Mouse (Mus musculus) G1E (cell line): ENCODE measurements around the gene 6030468B19Rik. TPM values are rescaled to one million over a fixed set of nuclear protein-coding genes. Genes with fewer than 3 reads are reported as not detected.

Experiments used
- ATAC-seq: 2 replicates; pipeline ENCODE4 v1.8.0; 2016; ENCODE audit warnings: mild to moderate bottlenecking; ENCODE audit not compliant: insufficient number of reproducible peaks, poor library complexity, low FRiP score, severe bottlenecking; ENCODE audit errors: extremely low read depth
- DNase-seq: peaks from one replicate; pipeline ENCODE4 v3.0.0; 2012; ENCODE audit warnings: low spot score
- H3K27me3 ChIP-seq: 2 replicates; pipeline ENCODE4 v1.6.1; 2012; ENCODE audit warnings: mild to moderate bottlenecking, low read length, inconsistent platforms; ENCODE audit not compliant: insufficient read depth
- H3K36me3 ChIP-seq: replicated peaks from 2 replicates; pipeline ENCODE3; 2012; ENCODE audit warnings: mild to moderate bottlenecking, inconsistent platforms
- H3K4me1 ChIP-seq: 2 replicates; pipeline ENCODE4 v1.6.1; 2012; ENCODE audit warnings: low read depth, low read length, inconsistent platforms, mixed read lengths; ENCODE audit not compliant: insufficient read depth
- H3K4me3 ChIP-seq: 2 replicates; pipeline ENCODE4 v1.5.1; 2012; ENCODE audit warnings: low read depth, mild to moderate bottlenecking, inconsistent platforms, low read length, moderate library complexity, mixed read lengths
- H3K9me3 ChIP-seq: replicated peaks from 2 replicates; pipeline ENCODE4 v1.6.1; 2012; ENCODE audit warnings: inconsistent platforms
- CTCF ChIP-seq: IDR thresholded peaks from 2 replicates; pipeline ENCODE4 v1.5.1; 2012; ENCODE audit warnings: low read depth, low read length, inconsistent platforms, mixed read lengths
- GATA1 ChIP-seq: IDR thresholded peaks from 2 replicates; pipeline ENCODE4 v1.6.1; 2012; ENCODE audit warnings: borderline replicate concordance, low read length, inconsistent platforms, mixed read lengths
- GATA2 ChIP-seq: IDR thresholded peaks from 2 replicates; pipeline ENCODE4 v1.6.1; 2012; ENCODE audit warnings: low read depth, low read length, inconsistent platforms, borderline replicate concordance
- POLR2AphosphoS5 ChIP-seq: IDR thresholded peaks from 2 replicates; pipeline ENCODE4 v1.6.1; 2012; ENCODE audit warnings: low read depth, low read length, inconsistent platforms; ENCODE audit not compliant: insufficient replicate concordance
- TAL1 ChIP-seq: conservative IDR thresholded peaks from 2 replicates; pipeline ENCODE4 v1.6.1; 2012; ENCODE audit warnings: low read depth, low read length, inconsistent platforms, mixed read lengths
- polyA plus RNA-seq: library from polyadenylated mRNA; stranded (reverse); fragments of >175 nt; gene quantifications from 2 replicates; pipeline ENCODE4 v1.2.3, GENCODE M21; 2012
- total RNA-seq, 2 experiments: library from RNA; stranded (forward) in 1 of 2; stranded (reverse) in 1 of 2; fragments of 200-1000 nt in 1 of 2; fragments of >200 nt in 1 of 2; fragmentation: Nextera tagmentation in 1 of 2; gene quantifications; 2 replicates each; pipeline ENCODE4 v1.2.3; 2014 to 2017

The 6030468B19Rik gene
- total and polyA plus RNA-seq, 3 experiments = 3.3 to 20.9 (median 10.3) TPM

- DNase-seq (no peak), ATAC-seq (no peak)
- Histone ChIP-seq H3K4me3 (no peak overlapping the region), H3K36me3 (peaks cover 94% of the 10 kb centered on the region), H3K9me3 (no peaks in the 10 kb centered on the region), H3K27me3 (no peaks in the 10 kb centered on the region), H3K4me1 (peaks cover 24% of the 10 kb centered on the region)
- TF ChIP-seq POLR2AphosphoS5 (no peak), TAL1 (no peak), CTCF (no peak)
These were observed 28.5 kb upstream of the 6030468B19Rik start for GRCm38 (mm10) chr11:117768725-117769682.

- DNase-seq = no peak
- H3K27me3 ChIP-seq = no peaks in the 10 kb centered on the region
- no peak for TF ChIP-seq TAL1
- no peak for TF ChIP-seq GATA2
- TF ChIP-seq GATA1 = no peak
- TF ChIP-seq POLR2AphosphoS5 = no peak
- TF ChIP-seq CTCF = no peak
- H3K36me3 ChIP-seq = peaks cover 94% of the 10 kb centered on the region
- peaks cover 26% of the 10 kb centered on the region for H3K4me1 ChIP-seq
- no peak for ATAC-seq
- H3K9me3 ChIP-seq = no peaks in the 10 kb centered on the region
- H3K4me3 ChIP-seq = no peak overlapping the region
These were observed 27.8 kb upstream of the 6030468B19Rik start for GRCm38 (mm10) chr11:117769683-117770047.

- ATAC-seq = no peak
- DNase-seq = no peak
- Histone ChIP-seq H3K4me3 (no peak overlapping the region), H3K9me3 (no peaks in the 10 kb centered on the region), H3K27me3 (no peaks in the 10 kb centered on the region), H3K4me1 (peaks cover 24% of the 10 kb centered on the region), H3K36me3 (peaks cover 94% of the 10 kb centered on the region)
- TF ChIP-seq TAL1 (no peak), GATA2 (no peak), CTCF (no peak), GATA1 (no peak), POLR2AphosphoS5 (no peak)
These were observed 27.1 kb upstream of the 6030468B19Rik start for GRCm38 (mm10) chr11:117770407-117770806.

GRCm38 (mm10) chr11:117772352-117772751 is 25.1 kb upstream of the 6030468B19Rik start:
- peaks cover 21% of the 10 kb centered on the region for H3K4me1 ChIP-seq
- no peak for TF ChIP-seq GATA1
- no peak for TF ChIP-seq GATA2
- TF ChIP-seq POLR2AphosphoS5 = no peak
- TF ChIP-seq TAL1 = no peak
- TF ChIP-seq CTCF = no peak
- H3K9me3 ChIP-seq = no peaks in the 10 kb centered on the region
- ATAC-seq (no peak), DNase-seq (no peak)
- no peak overlapping the region for H3K4me3 ChIP-seq
- H3K36me3 ChIP-seq = peaks cover 95% of the 10 kb centered on the region
- no peaks in the 10 kb centered on the region for H3K27me3 ChIP-seq

- Histone ChIP-seq H3K4me1 (peaks cover 31% of the 10 kb centered on the region), H3K36me3 (peaks cover 89% of the 10 kb centered on the region)
- ATAC-seq = no peak
These were observed 22.5 kb upstream of the 6030468B19Rik start for GRCm38 (mm10) chr11:117774925-117775324.

GRCm38 (mm10) chr11:117775540-117775939 is 21.9 kb upstream of the 6030468B19Rik start:
- no peak overlapping the region for H3K4me3 ChIP-seq
- no peaks in the 10 kb centered on the region for H3K9me3 ChIP-seq
- TF ChIP-seq GATA2 (no peak), POLR2AphosphoS5 (no peak), GATA1 (no peak), TAL1 (no peak), CTCF (no peak)
- DNase-seq (no peak), ATAC-seq (no peak)
- no peaks in the 10 kb centered on the region for H3K27me3 ChIP-seq
- H3K4me1 ChIP-seq = peaks cover 38% of the 10 kb centered on the region
- H3K36me3 ChIP-seq = peaks cover 83% of the 10 kb centered on the region

More at GRCm38 (mm10) chr11:117774925-117775324, 22.5 kb upstream of the 6030468B19Rik start:
- Histone ChIP-seq H3K9me3 (no peaks in the 10 kb centered on the region), H3K4me3 (no peak overlapping the region), H3K27me3 (no peaks in the 10 kb centered on the region)
- TF ChIP-seq TAL1 = no peak
- TF ChIP-seq GATA2 = no peak
- TF ChIP-seq GATA1 = no peak
- no peak for TF ChIP-seq POLR2AphosphoS5
- TF ChIP-seq CTCF = no peak
- no peak for DNase-seq
